Mouse (Mus musculus): Measurements from ENCODE around the gene Snrnp27.

GRCm38 (mm10) chr6:86702577-86702976 is 18.3 kb upstream of the Snrnp27 start:
- TF ChIP-seq EP300 (IDR thresholded peaks at IDR 0.05; ENCODE audit: low read depth) (no peak), CTCF (IDR thresholded peaks at IDR 0.05; ENCODE audit: low read depth) (no peak)
